Mouse (Mus musculus) stomach, postnatal 0 days (tissue): ENCODE measurements at regions not wholly inside any gene's neighbourhood (a gene's known extent, or its start where the extent isn't known, plus 50 kb on each side); places are given as distances from the start of the nearest gene placed in this dataset.

ENCODE experiments used
- CTCF ChIP-seq: IDR thresholded peaks from 2 replicates; pipeline ENCODE4 v1.5.1; 2016; ENCODE audit warnings: antibody characterized with exemption, low read depth, mild to moderate bottlenecking, moderate library complexity
- EP300 ChIP-seq: optimal IDR thresholded peaks from 2 replicates; pipeline ENCODE3; 2016; ENCODE audit warnings: antibody characterized with exemption

DNA sequence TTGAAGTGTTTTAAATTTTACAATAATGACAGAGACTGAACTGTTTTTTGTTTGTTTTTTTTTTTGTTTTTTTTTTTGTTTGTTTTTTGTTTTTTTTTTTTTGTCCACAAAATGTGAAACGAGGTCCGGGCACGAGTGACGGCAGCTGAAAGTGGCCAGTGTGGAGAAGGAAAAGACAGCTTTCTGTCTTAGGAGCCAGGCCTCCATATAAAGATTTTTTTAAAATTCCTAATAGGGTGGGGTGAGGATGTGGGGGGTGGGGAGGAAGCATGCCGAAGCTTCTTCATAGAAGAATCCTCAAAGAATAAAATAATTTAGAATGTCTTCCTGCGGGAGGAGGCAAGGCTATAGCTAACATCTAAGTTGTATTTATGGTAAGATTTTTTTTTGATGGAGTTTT is 276.2 kb downstream of the Ptprc start:
- TF ChIP-seq EP300 (no peak), CTCF (no peak)
